Mouse (Mus musculus): ENCODE results near the gene Dclre1a. TPM values are rescaled to one million over a fixed set of nuclear protein-coding genes. Genes with fewer than 3 reads are reported as not detected.

Dclre1a gene
- total RNA-seq, 2 experiments from 2014 or later = 10.2 to 12.0 TPM

Other genes starting within 250 kb of the Dclre1a start
- under 1 TPM; 0.07 to 0.20 TPM for gene Nrap, start 158.2 kb downstream of the Dclre1a start, total RNA-seq (2021)
- gene Casp7, start 151.1 kb downstream of the Dclre1a start, total RNA-seq (2021) = 1 to 10 TPM; 7.2 to 9.9 TPM
- under 1 TPM in 1 of 2 experiments, not detected in 1; 0.26 TPM for gene Plekhs1, start 86.6 kb downstream of the Dclre1a start, total RNA-seq (2021)
- 10 to 100 TPM; 18.5 to 19.2 TPM for gene Nhlrc2, start within 50 bp of the Dclre1a start, total RNA-seq (2021)
- 1 to 10 TPM; 2.9 to 4.1 TPM for gene Adrb1, start 174.0 kb upstream of the Dclre1a start, total RNA-seq (2021)